Mouse (Mus musculus): ENCODE results near the gene Sox5. TPM values are rescaled to one million over a fixed set of nuclear protein-coding genes. Genes with fewer than 3 reads are reported as not detected.

Sox5 gene
- polyA plus RNA-seq, 1 experiment from 2014 or later = 4.2 TPM

GRCm38 (mm10) chr6:144010995-144011394 lies 770.8 kb downstream of the Sox5 start:
- no peak for ATAC-seq (ENCODE audit: insufficient read depth)
- no peak overlapping the region for H3K27ac ChIP-seq (replicated peaks)

GRCm38 (mm10) chr6:144010285-144010684 lies 771.5 kb downstream of the Sox5 start:
- ATAC-seq (ENCODE audit: insufficient read depth) = no peak
- Histone ChIP-seq H3K27ac (replicated peaks) (no peak overlapping the region), H3K4me2 (no peak overlapping the region), H3K36me3 (replicated peaks) (no peaks in the 10 kb centered on the region), H3K27me3 (no peaks in the 10 kb centered on the region), H3K9ac (no peak overlapping the region), H3K9me3 (replicated peaks) (no peaks in the 10 kb centered on the region), H3K4me3 (replicated peaks) (no peak overlapping the region), H3K4me1 (replicated peaks) (0 out of 2 replicates have a peak, but pooled peaks cover 5% of the 10 kb centered on the region)

More at GRCm38 (mm10) chr6:144010995-144011394, 770.8 kb downstream of the Sox5 start:
- H3K4me2 ChIP-seq = no peak overlapping the region
- H3K4me3 ChIP-seq (replicated peaks) = no peak overlapping the region
- H3K36me3 ChIP-seq (replicated peaks) = no peaks in the 10 kb centered on the region
- 28% methylated on average over 3 of the region's 3 CpGs for WGBS (ENCODE audit: insufficient replicate concordance)
- no peak overlapping the region for H3K9ac ChIP-seq
- H3K9me3 ChIP-seq (replicated peaks) = no peaks in the 10 kb centered on the region
- no peaks in the 10 kb centered on the region for H3K27me3 ChIP-seq
- H3K4me1 ChIP-seq (replicated peaks) = 0 out of 2 replicates have a peak, but pooled peaks cover 5% of the 10 kb centered on the region

GRCm38 (mm10) chr6:144005132-144005531 lies 776.6 kb downstream of the Sox5 start:
- Histone ChIP-seq H3K9ac (no peak overlapping the region), H3K4me1 (replicated peaks) (no peaks in the 10 kb centered on the region), H3K9me3 (replicated peaks) (no peaks in the 10 kb centered on the region), H3K27me3 (no peaks in the 10 kb centered on the region), H3K36me3 (replicated peaks) (no peaks in the 10 kb centered on the region), H3K27ac (replicated peaks) (no peak overlapping the region), H3K4me2 (no peak overlapping the region), H3K4me3 (replicated peaks) (no peak overlapping the region)
- WGBS (ENCODE audit: insufficient replicate concordance) = 62% methylated on average over 6 of the region's 6 CpGs
- ATAC-seq (ENCODE audit: insufficient read depth) = no peak

- H3K9me3 ChIP-seq (replicated peaks) = no peaks in the 10 kb centered on the region
- no peak overlapping the region for H3K4me2 ChIP-seq
- H3K9ac ChIP-seq = no peak overlapping the region
- H3K4me3 ChIP-seq (replicated peaks) = no peak overlapping the region
- H3K4me1 ChIP-seq (replicated peaks) = no peaks in the 10 kb centered on the region
- ATAC-seq (ENCODE audit: insufficient read depth) = no peak
- 83% methylated on average over 13 of the region's 13 CpGs for WGBS (ENCODE audit: insufficient replicate concordance)
- H3K27me3 ChIP-seq = no peaks in the 10 kb centered on the region
- no peak overlapping the region for H3K27ac ChIP-seq (replicated peaks)
- no peaks in the 10 kb centered on the region for H3K36me3 ChIP-seq (replicated peaks)
These were observed 783.6 kb downstream of the Sox5 start for GRCm38 (mm10) chr6:143998201-143998600.

GRCm38 (mm10) chr6:143997616-143998015 lies 784.2 kb downstream of the Sox5 start:
- WGBS (ENCODE audit: insufficient replicate concordance) = 76% methylated on average over 11 of the region's 11 CpGs
- no peak for ATAC-seq (ENCODE audit: insufficient read depth)
- H3K27ac ChIP-seq (replicated peaks) = no peak overlapping the region

GRCm38 (mm10) chr6:143995046-143995445 lies 786.7 kb downstream of the Sox5 start:
- no peaks in the 10 kb centered on the region for H3K9me3 ChIP-seq (replicated peaks)
- no peak overlapping the region for H3K9ac ChIP-seq
- no peaks in the 10 kb centered on the region for H3K4me1 ChIP-seq (replicated peaks)
- WGBS (ENCODE audit: insufficient replicate concordance) = 70% methylated on average over 4 of the region's 4 CpGs
- no peak overlapping the region for H3K27ac ChIP-seq (replicated peaks)
- no peak overlapping the region for H3K4me3 ChIP-seq (replicated peaks)
- H3K36me3 ChIP-seq (replicated peaks) = no peaks in the 10 kb centered on the region
- no peaks in the 10 kb centered on the region for H3K27me3 ChIP-seq
- H3K4me2 ChIP-seq = no peak overlapping the region
- no peak for ATAC-seq (ENCODE audit: insufficient read depth)

More at GRCm38 (mm10) chr6:143997616-143998015, 784.2 kb downstream of the Sox5 start:
- H3K27me3 ChIP-seq = no peaks in the 10 kb centered on the region
- no peak overlapping the region for H3K9ac ChIP-seq
- no peaks in the 10 kb centered on the region for H3K9me3 ChIP-seq (replicated peaks)
- H3K4me3 ChIP-seq (replicated peaks) = no peak overlapping the region
- no peaks in the 10 kb centered on the region for H3K36me3 ChIP-seq (replicated peaks)
- H3K4me1 ChIP-seq (replicated peaks) = no peaks in the 10 kb centered on the region
- no peak overlapping the region for H3K4me2 ChIP-seq

- H3K9ac ChIP-seq = no peak overlapping the region
- no peaks in the 10 kb centered on the region for H3K36me3 ChIP-seq (replicated peaks)
- no peak for ATAC-seq (ENCODE audit: insufficient read depth)
- H3K4me3 ChIP-seq (replicated peaks) = no peak overlapping the region
- no peaks in the 10 kb centered on the region for H3K4me1 ChIP-seq (replicated peaks)
- H3K27me3 ChIP-seq = no peaks in the 10 kb centered on the region
- no peak overlapping the region for H3K27ac ChIP-seq (replicated peaks)
- H3K9me3 ChIP-seq (replicated peaks) = no peaks in the 10 kb centered on the region
- no peak overlapping the region for H3K4me2 ChIP-seq
These were observed 794.2 kb downstream of the Sox5 start for GRCm38 (mm10) chr6:143987548-143987947.

- Histone ChIP-seq H3K27ac (replicated peaks) (no peak overlapping the region), H3K9ac (no peak overlapping the region), H3K4me2 (no peak overlapping the region), H3K9me3 (replicated peaks) (no peaks in the 10 kb centered on the region), H3K4me1 (replicated peaks) (no peaks in the 10 kb centered on the region), H3K4me3 (replicated peaks) (no peak overlapping the region), H3K27me3 (no peaks in the 10 kb centered on the region), H3K36me3 (replicated peaks) (no peaks in the 10 kb centered on the region)
- WGBS (ENCODE audit: insufficient replicate concordance) = 81% methylated on average over 8 of the region's 8 CpGs
- no peak for ATAC-seq (ENCODE audit: insufficient read depth)
These were observed 801.6 kb downstream of the Sox5 start for GRCm38 (mm10) chr6:143980131-143980530.

GRCm38 (mm10) chr6:143967724-143968400 lies 813.9 kb downstream of the Sox5 start:
- Histone ChIP-seq H3K36me3 (replicated peaks) (no peaks in the 10 kb centered on the region), H3K27ac (replicated peaks) (no peak overlapping the region), H3K9me3 (replicated peaks) (no peaks in the 10 kb centered on the region), H3K9ac (no peak overlapping the region), H3K4me2 (no peak overlapping the region), H3K4me3 (replicated peaks) (no peak overlapping the region), H3K27me3 (no peaks in the 10 kb centered on the region), H3K4me1 (replicated peaks) (no peaks in the 10 kb centered on the region)
- 64% methylated on average over 9 of the region's 9 CpGs for WGBS (ENCODE audit: insufficient replicate concordance)
- ATAC-seq (ENCODE audit: insufficient read depth) = no peak

- Histone ChIP-seq H3K9ac (no peak overlapping the region), H3K4me3 (replicated peaks) (no peak overlapping the region), H3K27me3 (no peaks in the 10 kb centered on the region), H3K9me3 (replicated peaks) (no peaks in the 10 kb centered on the region), H3K36me3 (replicated peaks) (no peaks in the 10 kb centered on the region), H3K4me1 (replicated peaks) (no peaks in the 10 kb centered on the region), H3K27ac (replicated peaks) (no peak overlapping the region), H3K4me2 (no peak overlapping the region)
- WGBS (ENCODE audit: insufficient replicate concordance) = 82% methylated on average over 11 of the region's 11 CpGs
- ATAC-seq (ENCODE audit: insufficient read depth) = no peak
These were observed 821.3 kb downstream of the Sox5 start for GRCm38 (mm10) chr6:143960487-143960886.

- no peaks in the 10 kb centered on the region for H3K27me3 ChIP-seq
- H3K9me3 ChIP-seq (replicated peaks) = no peaks in the 10 kb centered on the region
- H3K9ac ChIP-seq = no peak overlapping the region
- 65% methylated on average over 8 of the region's 8 CpGs for WGBS (ENCODE audit: insufficient replicate concordance)
- H3K36me3 ChIP-seq (replicated peaks) = no peaks in the 10 kb centered on the region
- no peak overlapping the region for H3K4me3 ChIP-seq (replicated peaks)
- no peak overlapping the region for H3K4me2 ChIP-seq
- H3K4me1 ChIP-seq (replicated peaks) = no peaks in the 10 kb centered on the region
- ATAC-seq (ENCODE audit: insufficient read depth) = no peak
- no peak overlapping the region for H3K27ac ChIP-seq (replicated peaks)
These were observed 821.7 kb downstream of the Sox5 start for GRCm38 (mm10) chr6:143960081-143960480.

GRCm38 (mm10) chr6:143958372-143958771 lies 823.4 kb downstream of the Sox5 start:
- H3K27me3 ChIP-seq = no peaks in the 10 kb centered on the region
- ATAC-seq (ENCODE audit: insufficient read depth) = no peak
- no peak overlapping the region for H3K4me2 ChIP-seq
- H3K9me3 ChIP-seq (replicated peaks) = no peaks in the 10 kb centered on the region
- H3K4me1 ChIP-seq (replicated peaks) = no peaks in the 10 kb centered on the region
- no peak overlapping the region for H3K27ac ChIP-seq (replicated peaks)
- no peaks in the 10 kb centered on the region for H3K36me3 ChIP-seq (replicated peaks)
- no peak overlapping the region for H3K4me3 ChIP-seq (replicated peaks)
- WGBS (ENCODE audit: insufficient replicate concordance) = 73% methylated on average over 7 of the region's 7 CpGs
- no peak overlapping the region for H3K9ac ChIP-seq

Data from liver, embryonic 15.5 days (tissue).